Mouse (Mus musculus) G1E (cell line): ENCODE data around the gene F5.

Experiments
- CTCF ChIP-seq: IDR thresholded peaks from 2 replicates; pipeline ENCODE4 v1.5.1; 2012; ENCODE audit warnings: low read depth, low read length, inconsistent platforms, mixed read lengths
- TAL1 ChIP-seq: conservative IDR thresholded peaks from 2 replicates; pipeline ENCODE4 v1.6.1; 2012; ENCODE audit warnings: low read depth, low read length, inconsistent platforms, mixed read lengths

GRCm38 (mm10) chr1:164235078-164235477 lies 83.4 kb downstream of the F5 start:
- TF ChIP-seq CTCF: no peak
- no peak for TF ChIP-seq TAL1
